Mouse (Mus musculus): ENCODE results near the gene Btbd9.

Gene Btbd9

GRCm38 (mm10) chr17:30452363-30452762 is 123.9 kb downstream of the Btbd9 start:
- no peak for DNase-seq (ENCODE audit: low spot score)

- DNase-seq (ENCODE audit: low spot score) = no peak
These were observed 127.7 kb downstream of the Btbd9 start for GRCm38 (mm10) chr17:30448562-30448961.

- DNase-seq (ENCODE audit: low spot score) = no peak
These were observed 130.4 kb downstream of the Btbd9 start for GRCm38 (mm10) chr17:30445805-30446441.

GRCm38 (mm10) chr17:30439702-30440101 is 136.6 kb downstream of the Btbd9 start:
- no peak for DNase-seq (ENCODE audit: low spot score)

- no peak for DNase-seq (ENCODE audit: low spot score)
These were observed 137.5 kb downstream of the Btbd9 start for GRCm38 (mm10) chr17:30438786-30439185.

GRCm38 (mm10) chr17:30436021-30436461 is 140.2 kb downstream of the Btbd9 start:
- no peak for DNase-seq (ENCODE audit: low spot score)

- no peak for DNase-seq (ENCODE audit: low spot score)
These were observed 140.8 kb downstream of the Btbd9 start for GRCm38 (mm10) chr17:30435478-30435877.

- no peak for DNase-seq (ENCODE audit: low spot score)
These were observed 144.2 kb downstream of the Btbd9 start for GRCm38 (mm10) chr17:30432094-30432493.

GRCm38 (mm10) chr17:30430961-30431640 is 145.2 kb downstream of the Btbd9 start:
- DNase-seq (ENCODE audit: low spot score) = no peak

GRCm38 (mm10) chr17:30428661-30429060 is 147.6 kb downstream of the Btbd9 start:
- DNase-seq (ENCODE audit: low spot score) = no peak

GRCm38 (mm10) chr17:30423256-30423852 is 152.9 kb downstream of the Btbd9 start:
- no peak for DNase-seq (ENCODE audit: low spot score)

GRCm38 (mm10) chr17:30422278-30422677 is 154.0 kb downstream of the Btbd9 start:
- no peak for DNase-seq (ENCODE audit: low spot score)

- DNase-seq (ENCODE audit: low spot score) = no peak
These were observed 155.0 kb downstream of the Btbd9 start for GRCm38 (mm10) chr17:30421256-30421655.

GRCm38 (mm10) chr17:30419494-30419893 is 156.8 kb downstream of the Btbd9 start:
- no peak for DNase-seq (ENCODE audit: low spot score)

- DNase-seq (ENCODE audit: low spot score) = no peak
These were observed 157.8 kb downstream of the Btbd9 start for GRCm38 (mm10) chr17:30418510-30418909.

GRCm38 (mm10) chr17:30417106-30417505 is 159.2 kb downstream of the Btbd9 start:
- no peak for DNase-seq (ENCODE audit: low spot score)

- no peak for DNase-seq (ENCODE audit: low spot score)
These were observed 160.6 kb downstream of the Btbd9 start for GRCm38 (mm10) chr17:30415693-30416092.

GRCm38 (mm10) chr17:30412991-30413390 is 163.3 kb downstream of the Btbd9 start:
- no peak for DNase-seq (ENCODE audit: low spot score)

GRCm38 (mm10) chr17:30406002-30406401 is 170.3 kb downstream of the Btbd9 start:
- no peak for DNase-seq (ENCODE audit: low spot score)

- no peak for DNase-seq (ENCODE audit: low spot score)
These were observed 173.4 kb downstream of the Btbd9 start for GRCm38 (mm10) chr17:30402871-30403270.

- no peak for DNase-seq (ENCODE audit: low spot score)
These were observed 181.0 kb downstream of the Btbd9 start for GRCm38 (mm10) chr17:30395261-30395660.

GRCm38 (mm10) chr17:30392031-30392430 is 184.3 kb downstream of the Btbd9 start:
- DNase-seq (ENCODE audit: low spot score) = no peak

GRCm38 (mm10) chr17:30391220-30391619 is 185.1 kb downstream of the Btbd9 start:
- no peak for DNase-seq (ENCODE audit: low spot score)

Data from urinary bladder, postnatal 10 days (tissue).